Mouse (Mus musculus): ENCODE results near the gene Espnl. TPM values are rescaled to one million over a fixed set of nuclear protein-coding genes. Genes with fewer than 3 reads are reported as not detected.

The Espnl gene
- polyA plus RNA-seq, 1 experiment from 2014 or later, result 0.05 TPM

GRCm38 (mm10) chr1:91297799-91298744, 23.8 kb upstream of the Espnl start, which contains the start of gene Scly:
TSS of gene Scly (plus strand) at chr1:91298338.
- Histone ChIP-seq H3K9ac (peak within 1 kb of the TSS; percentile 76), H3K27me3 (replicated peaks) (no peaks in the 10 kb centered on the region), H3K4me2 (peak within 1 kb of the TSS; percentile 84), H3K4me3 (peak within 1 kb of the TSS; percentile 78), H3K4me1 (replicated peaks) (peaks cover 10% of the 10 kb centered on the region), H3K27ac (ENCODE audit: poor library complexity, severe bottlenecking) (no peak within 1 kb of the TSS), H3K36me3 (peaks cover 21% of the 10 kb centered on the region), H3K9me3 (replicated peaks) (no peaks in the 10 kb centered on the region)
- under 1% methylated on average over 65 of the region's 65 CpGs for WGBS
- ATAC-seq (ENCODE audit: insufficient number of reproducible peaks, low FRiP score), result peak; percentile 100

- no peak for ATAC-seq (ENCODE audit: insufficient number of reproducible peaks, low FRiP score)
- Histone ChIP-seq H3K9ac (peak overlapping the region; percentile 76), H3K4me2 (peak overlapping the region; percentile 84), H3K9me3 (replicated peaks) (no peaks in the 10 kb centered on the region), H3K4me3 (peak overlapping the region; percentile 78), H3K4me1 (replicated peaks) (peaks cover 10% of the 10 kb centered on the region), H3K27ac (ENCODE audit: poor library complexity, severe bottlenecking) (no peak overlapping the region), H3K36me3 (peaks cover 26% of the 10 kb centered on the region), H3K27me3 (replicated peaks) (no peaks in the 10 kb centered on the region)
- 74% methylated on average over 13 of the region's 13 CpGs for WGBS
These were observed 22.7 kb upstream of the Espnl start for GRCm38 (mm10) chr1:91299026-91299706.

GRCm38 (mm10) chr1:91299707-91300426, 22.0 kb upstream of the Espnl start:
- no peaks in the 10 kb centered on the region for H3K27me3 ChIP-seq (replicated peaks)
- ATAC-seq (ENCODE audit: insufficient number of reproducible peaks, low FRiP score), result no peak
- peaks cover 26% of the 10 kb centered on the region for H3K36me3 ChIP-seq
- H3K9me3 ChIP-seq (replicated peaks), result no peaks in the 10 kb centered on the region
- 87% methylated on average over 5 of the region's 5 CpGs for WGBS
- H3K27ac ChIP-seq (ENCODE audit: poor library complexity, severe bottlenecking), result no peak overlapping the region
- peaks cover 10% of the 10 kb centered on the region for H3K4me1 ChIP-seq (replicated peaks)
- no peak overlapping the region for H3K4me3 ChIP-seq
- H3K4me2 ChIP-seq, result no peak overlapping the region
- H3K9ac ChIP-seq, result no peak overlapping the region

GRCm38 (mm10) chr1:91301206-91301920, 20.5 kb upstream of the Espnl start:
- H3K27me3 ChIP-seq (replicated peaks), result no peaks in the 10 kb centered on the region
- no peak overlapping the region for H3K4me2 ChIP-seq
- H3K4me3 ChIP-seq, result no peak overlapping the region
- no peak for ATAC-seq (ENCODE audit: insufficient number of reproducible peaks, low FRiP score)
- 73% methylated on average over 3 of the region's 3 CpGs for WGBS
- no peak overlapping the region for H3K27ac ChIP-seq (ENCODE audit: poor library complexity, severe bottlenecking)
- no peak overlapping the region for H3K9ac ChIP-seq
- H3K4me1 ChIP-seq (replicated peaks), result peaks cover 10% of the 10 kb centered on the region
- H3K9me3 ChIP-seq (replicated peaks), result no peaks in the 10 kb centered on the region
- peaks cover 35% of the 10 kb centered on the region for H3K36me3 ChIP-seq

GRCm38 (mm10) chr1:91302021-91302420, 19.9 kb upstream of the Espnl start:
- no peaks in the 10 kb centered on the region for H3K27me3 ChIP-seq (replicated peaks)
- H3K4me2 ChIP-seq, result no peak overlapping the region
- no peaks in the 10 kb centered on the region for H3K9me3 ChIP-seq (replicated peaks)
- peaks cover 10% of the 10 kb centered on the region for H3K4me1 ChIP-seq (replicated peaks)
- no peak overlapping the region for H3K27ac ChIP-seq (ENCODE audit: poor library complexity, severe bottlenecking)
- H3K9ac ChIP-seq, result no peak overlapping the region
- peaks cover 37% of the 10 kb centered on the region for H3K36me3 ChIP-seq
- no peak overlapping the region for H3K4me3 ChIP-seq
- WGBS, result 87% methylated on average over 3 of the region's 3 CpGs
- ATAC-seq (ENCODE audit: insufficient number of reproducible peaks, low FRiP score), result no peak

- Histone ChIP-seq H3K27ac (ENCODE audit: poor library complexity, severe bottlenecking) (no peak overlapping the region), H3K27me3 (replicated peaks) (no peaks in the 10 kb centered on the region), H3K4me2 (no peak overlapping the region), H3K9ac (no peak overlapping the region), H3K36me3 (peaks cover 63% of the 10 kb centered on the region), H3K9me3 (replicated peaks) (no peaks in the 10 kb centered on the region), H3K4me1 (replicated peaks) (peaks cover under 1% of the 10 kb centered on the region), H3K4me3 (no peak overlapping the region)
- WGBS, result 92% methylated on average over 4 of the region's 4 CpGs
- no peak for ATAC-seq (ENCODE audit: insufficient number of reproducible peaks, low FRiP score)
These were observed 17.3 kb upstream of the Espnl start for GRCm38 (mm10) chr1:91304621-91305020.

- Histone ChIP-seq H3K27ac (ENCODE audit: poor library complexity, severe bottlenecking) (no peak overlapping the region), H3K36me3 (peaks cover 71% of the 10 kb centered on the region), H3K27me3 (replicated peaks) (no peaks in the 10 kb centered on the region), H3K4me1 (replicated peaks) (peaks cover 15% of the 10 kb centered on the region), H3K9me3 (replicated peaks) (no peaks in the 10 kb centered on the region), H3K9ac (no peak overlapping the region), H3K4me2 (no peak overlapping the region), H3K4me3 (no peak overlapping the region)
- WGBS, result 90% methylated on average over 13 of the region's 13 CpGs
- ATAC-seq (ENCODE audit: insufficient number of reproducible peaks, low FRiP score), result no peak
These were observed 12.3 kb upstream of the Espnl start for GRCm38 (mm10) chr1:91309366-91310085.

GRCm38 (mm10) chr1:91312273-91312672, 9.6 kb upstream of the Espnl start:
- ATAC-seq (ENCODE audit: insufficient number of reproducible peaks, low FRiP score), result no peak
- Histone ChIP-seq H3K4me2 (no peak overlapping the region), H3K9ac (no peak overlapping the region), H3K27me3 (replicated peaks) (no peaks in the 10 kb centered on the region), H3K36me3 (peaks cover 51% of the 10 kb centered on the region), H3K4me1 (replicated peaks) (peaks cover 18% of the 10 kb centered on the region), H3K4me3 (no peak overlapping the region), H3K27ac (ENCODE audit: poor library complexity, severe bottlenecking) (no peak overlapping the region), H3K9me3 (replicated peaks) (no peaks in the 10 kb centered on the region)
- 84% methylated on average over 4 of the region's 4 CpGs for WGBS

GRCm38 (mm10) chr1:91313251-91313650, 8.6 kb upstream of the Espnl start:
- Histone ChIP-seq H3K27ac (ENCODE audit: poor library complexity, severe bottlenecking) (peak overlapping the region; percentile 80), H3K9me3 (replicated peaks) (no peaks in the 10 kb centered on the region), H3K4me3 (no peak overlapping the region), H3K9ac (0 out of 2 replicates have a peak overlapping the region, but pooled peaks have one; percentile 25), H3K4me2 (no peak overlapping the region), H3K4me1 (replicated peaks) (peaks cover 26% of the 10 kb centered on the region), H3K36me3 (peaks cover 41% of the 10 kb centered on the region), H3K27me3 (replicated peaks) (no peaks in the 10 kb centered on the region)
- ATAC-seq (ENCODE audit: insufficient number of reproducible peaks, low FRiP score), result no peak
- 39% methylated on average over 5 of the region's 5 CpGs for WGBS

GRCm38 (mm10) chr1:91317656-91318055, 4.2 kb upstream of the Espnl start:
- Histone ChIP-seq H3K4me1 (replicated peaks) (peaks cover 39% of the 10 kb centered on the region), H3K9me3 (replicated peaks) (no peaks in the 10 kb centered on the region), H3K4me3 (no peak overlapping the region), H3K27ac (ENCODE audit: poor library complexity, severe bottlenecking) (no peak overlapping the region), H3K27me3 (replicated peaks) (no peaks in the 10 kb centered on the region), H3K4me2 (no peak overlapping the region), H3K9ac (no peak overlapping the region), H3K36me3 (peaks cover 4% of the 10 kb centered on the region; the same call in 1 of the 2 replicates)
- no peak for ATAC-seq (ENCODE audit: insufficient number of reproducible peaks, low FRiP score)
- 74% methylated on average over 6 of the region's 6 CpGs for WGBS

All from heart, embryonic 12.5 days (tissue).